Comparison of ENCODE assay signal across 28 mouse cellular contexts in genomic region chr10:94336071-94336470, GRCm38 (mm10). TPM values are rescaled to one million over a fixed set of nuclear protein-coding genes. Genes with fewer than 3 reads are reported as not detected.
A peak's percentile ranks its signal among the peaks of the same experiment; 100 is the strongest.
DNase-seq lines count a peak whose midpoint lies in the region; ATAC-seq lines count a peak whose summit lies in the region.
"Had no signal": no experiment of that assay in that cellular context is flagged by ENCODE, and none has a peak within 500 bp of the region (broad histone marks: within the 10 kb centered on the region; RNA-seq: fewer than 3 reads in every experiment).

No protein-coding gene starts in this region.

- DNase-seq in heart, adult 11 months, result peak; percentile 58
- no peak for DNase-seq in heart, postnatal 4 days
- DNase-seq: adrenal gland, adult 2 months; adrenal gland, postnatal 10 days; adrenal gland, postnatal 25 days; B cell, adult 2 months; cerebellum, adult 11 months; cerebellum, adult 18-20 months; cerebellum, adult 8-10 months; cerebellum, adult 9-11 months; cerebellum, postnatal 14 days; cerebellum, postnatal 36 days; embryo, embryonic 11 days; forebrain, postnatal 0 days had no signal

- peak; percentile 69 for ATAC-seq in granulocyte monocyte progenitor cell, adult 5-6 weeks (replicated peaks; ENCODE audit: poor library complexity, severe bottlenecking)
- 0 out of 2 replicates have a peak, but pooled peaks have one; percentile 21 for ATAC-seq in megakaryocyte progenitor cell, adult 5-6 weeks (replicated peaks; ENCODE audit: poor library complexity)
- ATAC-seq in activated CD4-positive, CD25-positive, alpha-beta regulatory T cell, adult 4 months, result no peak
- ATAC-seq: CD4-positive, CD25-positive, alpha-beta regulatory T cell, adult 4 months; forebrain, embryonic 13.5 days; forebrain, embryonic 15.5 days; forebrain, postnatal 0 days; Patski had no signal

RNA-seq across cellular contexts. Expression of gene Tmcc3, which starts 24.3 kb away (rescaled TPM):
- 10 to 100 TPM; 23.8 to 25.0 TPM for total RNA-seq in heart, postnatal 4 days (2021)
- total RNA-seq in granulocyte monocyte progenitor cell, adult 5-6 weeks (2014; fragmentation: Nextera tagmentation), result 0.58 and 1.2 TPM in 2 replicates
- 0.65 and 3.1 TPM in 2 replicates for total RNA-seq in granulocyte monocyte progenitor cell, adult 5-6 weeks (2017)
- total RNA-seq in megakaryocyte progenitor cell, adult 5-6 weeks (2015), result 0.49 and 1.3 TPM in 2 replicates
- 0.78 TPM in 1 of 2 replicates, not detected in the other for total RNA-seq in megakaryocyte progenitor cell, adult 5-6 weeks (2017)
- 1 to 10 TPM in 1 of 2 experiments, under 1 TPM in 1; 0.44 to 1.8 TPM for polyA plus RNA-seq in activated CD4-positive, CD25-positive, alpha-beta regulatory T cell, adult 4 months (2017; shearing (Covaris generic))

RNA-seq across cellular contexts. Expression of gene Gm4792, which starts 37.6 kb away (rescaled TPM):
- total RNA-seq in heart, postnatal 4 days (2021), result not detected
- total RNA-seq in granulocyte monocyte progenitor cell, adult 5-6 weeks (2014; fragmentation: Nextera tagmentation), result not detected in 2 replicates
- total RNA-seq in granulocyte monocyte progenitor cell, adult 5-6 weeks (2017), result not detected in 2 replicates
- not detected in 2 replicates for total RNA-seq in megakaryocyte progenitor cell, adult 5-6 weeks (2015)
- not detected in 2 replicates for total RNA-seq in megakaryocyte progenitor cell, adult 5-6 weeks (2017)
- not detected for polyA plus RNA-seq in activated CD4-positive, CD25-positive, alpha-beta regulatory T cell, adult 4 months (2017; shearing (Covaris generic))
- total RNA-seq: adrenal gland, adult 2 months; adrenal gland, postnatal 10 days; adrenal gland, postnatal 25 days; CH12.LX; common myeloid progenitor, adult 5-6 weeks; forebrain, postnatal 0 days; G1E had no signal
- polyA plus RNA-seq: adrenal gland, adult 2 months; CD4-positive, CD25-positive, alpha-beta regulatory T cell, adult 4 months; embryonic facial prominence, embryonic 11.5 days; embryonic facial prominence, embryonic 13.5 days; embryonic facial prominence, embryonic 15.5 days; forebrain, embryonic 11.5 days; G1E; Patski had no signal

Comparison
In these comparisons a context has a peak if more than half of its experiments do, and no peak if none do; other contexts are left out.
1. RNA of gene Tmcc3, which starts 24.3 kb away (total RNA-seq): 23.8 to 25.0 TPM in heart, postnatal 4 days; 0.58 to 3.1 TPM in granulocyte monocyte progenitor cell, adult 5-6 weeks and 0.49 to 1.3 TPM in megakaryocyte progenitor cell, adult 5-6 weeks; every median in the first group is over 4 times any median in the second.